In the genomic region with DNA sequence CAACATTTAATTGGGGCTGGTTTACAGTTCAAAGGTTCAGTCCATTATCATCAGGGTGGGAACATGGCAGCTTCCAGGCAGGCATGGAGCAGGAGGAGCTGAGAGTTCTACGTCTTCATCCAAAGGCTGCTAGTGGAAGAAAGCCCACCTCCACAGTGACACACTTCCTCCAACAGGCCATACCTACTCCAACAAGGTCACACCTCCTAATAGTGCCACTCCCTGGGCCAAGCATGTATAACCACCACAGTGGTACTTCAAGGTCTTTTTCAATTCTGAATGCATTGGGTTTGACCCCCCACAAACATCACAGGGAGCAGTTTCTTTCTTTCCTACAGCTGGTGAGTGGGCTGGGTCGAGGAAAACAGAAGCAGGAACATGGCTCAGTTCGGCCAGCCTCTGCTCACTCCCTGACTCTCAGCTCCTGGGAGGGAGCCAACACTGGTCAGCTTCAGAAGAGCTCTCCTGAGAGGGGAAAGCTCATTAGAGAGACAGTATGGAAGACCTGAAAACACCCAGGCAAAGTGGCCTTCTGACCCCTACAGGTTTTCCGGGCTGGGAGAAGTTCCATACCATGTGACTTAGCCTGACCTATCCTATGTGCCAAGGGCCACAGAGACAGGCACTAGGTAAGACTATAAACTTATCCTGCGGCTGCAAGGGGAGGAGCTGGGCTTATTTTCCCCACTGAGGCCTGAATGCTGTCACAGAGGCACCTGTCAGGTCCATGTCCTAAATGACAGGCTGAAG, we compare ENCODE assay signal across 25 mouse cellular contexts. TPM values are rescaled to one million over a fixed set of nuclear protein-coding genes. Genes with fewer than 3 reads are reported as not detected.
"Had no signal": no experiment of that assay in that cellular context is flagged by ENCODE, and none has a peak within 500 bp of the region (broad histone marks: within the 10 kb centered on the region; RNA-seq: fewer than 3 reads in every experiment).

No protein-coding gene starts in this region.

- H3K27me3 ChIP-seq: limb, embryonic 13.5 days; midbrain, embryonic 13.5 days; neural tube, embryonic 13.5 days; stomach, embryonic 15.5 days had no signal

- H3K4me2 ChIP-seq: limb, embryonic 13.5 days; lung, embryonic 14.5 days; midbrain, embryonic 13.5 days; neural tube, embryonic 13.5 days; stomach, embryonic 15.5 days had no signal

- H3K9ac ChIP-seq: limb, embryonic 13.5 days; liver, embryonic 14.5 days; liver, postnatal 0 days; lung, embryonic 14.5 days; midbrain, embryonic 13.5 days; neural tube, embryonic 13.5 days; stomach, embryonic 15.5 days had no signal

- H3K27ac ChIP-seq: layer of hippocampus, adult 2 months; limb, embryonic 10.5 days; limb, embryonic 13.5 days; liver, embryonic 14.5 days; macrophage; midbrain, embryonic 10.5 days; midbrain, embryonic 13.5 days; neural tube, embryonic 13.5 days; stomach, embryonic 15.5 days had no signal

- H3K9me3 ChIP-seq: limb, embryonic 10.5 days; limb, embryonic 13.5 days; midbrain, embryonic 10.5 days; midbrain, embryonic 13.5 days; neural tube, embryonic 13.5 days; stomach, embryonic 15.5 days had no signal

- ATAC-seq: liver, postnatal 0 days; lung, postnatal 0 days; midbrain, embryonic 13.5 days; midbrain, embryonic 16.5 days had no signal

- H3K4me1 ChIP-seq: limb, embryonic 10.5 days; limb, embryonic 13.5 days; midbrain, embryonic 10.5 days; midbrain, embryonic 13.5 days; neural tube, embryonic 13.5 days; stomach, embryonic 15.5 days had no signal

- H3K36me3 ChIP-seq: limb, embryonic 10.5 days; limb, embryonic 13.5 days; midbrain, embryonic 10.5 days; midbrain, embryonic 13.5 days; neural tube, embryonic 13.5 days; stomach, embryonic 15.5 days had no signal

- H3K4me3 ChIP-seq: layer of hippocampus, adult 2 months; limb, embryonic 10.5 days; limb, embryonic 13.5 days; midbrain, embryonic 10.5 days; midbrain, embryonic 13.5 days; myocyte; neural tube, embryonic 13.5 days; stomach, embryonic 15.5 days had no signal

- DNase-seq: kidney, adult 8-10 months; kidney, postnatal 14 days; kidney, postnatal 4 days; layer of hippocampus, adult 9-11 months; liver; liver, postnatal 0 days; lung, embryonic 14.5 days; retina, postnatal 1 day; right cerebral cortex, postnatal 25 days; spleen, adult 18-20 months; thymus, postnatal 25 days had no signal

RNA-seq across cellular contexts. Expression of gene Pemt, which starts 44.9 kb away (rescaled TPM):
- total RNA-seq: monocyte, adult 5-6 weeks; neutrophil, adult 5-6 weeks had no signal
